Mouse (Mus musculus): ENCODE data around the gene Zg16.

Gene Zg16

DNA sequence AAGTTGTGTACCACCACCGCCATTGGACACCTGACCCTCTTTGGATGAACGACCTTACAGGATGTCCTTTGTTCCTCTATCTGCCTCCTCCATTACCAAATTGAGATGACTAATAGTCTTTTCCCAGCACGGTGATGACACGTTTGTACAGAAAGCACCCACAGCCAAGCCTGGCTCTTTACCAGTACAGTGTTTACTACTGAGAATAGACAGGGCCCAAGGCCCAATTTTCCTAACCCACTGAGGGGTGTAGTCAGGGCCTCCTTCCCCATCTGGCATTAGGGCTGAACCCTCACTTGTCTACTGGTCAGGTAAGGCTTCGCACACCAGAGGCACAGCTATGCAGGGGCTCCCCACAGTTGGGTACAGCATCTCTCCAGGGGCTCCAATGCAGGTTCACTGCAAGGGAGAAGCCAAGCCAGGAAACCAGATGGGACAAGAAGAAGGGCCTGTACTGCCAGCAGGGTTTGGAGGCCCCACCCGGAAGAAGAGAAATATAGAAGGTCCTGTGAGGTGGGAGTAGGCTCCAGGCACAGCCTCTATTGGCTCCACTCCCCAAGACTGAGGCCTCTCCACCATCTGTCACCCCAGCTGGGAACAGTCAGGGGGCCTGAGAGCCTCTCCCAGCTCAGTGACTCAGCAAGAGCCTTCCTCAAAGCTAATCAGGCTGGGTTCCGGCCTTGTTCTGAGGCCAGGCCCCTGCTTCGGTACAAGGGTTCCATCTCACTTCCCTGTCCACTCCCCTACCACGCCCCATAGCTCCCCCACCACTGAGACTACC is 78.7 kb downstream of the Zg16 start:
- peak; percentile 90 to 93 for DNase-seq (ENCODE audit: low spot score in 2 of 2)

DNA sequence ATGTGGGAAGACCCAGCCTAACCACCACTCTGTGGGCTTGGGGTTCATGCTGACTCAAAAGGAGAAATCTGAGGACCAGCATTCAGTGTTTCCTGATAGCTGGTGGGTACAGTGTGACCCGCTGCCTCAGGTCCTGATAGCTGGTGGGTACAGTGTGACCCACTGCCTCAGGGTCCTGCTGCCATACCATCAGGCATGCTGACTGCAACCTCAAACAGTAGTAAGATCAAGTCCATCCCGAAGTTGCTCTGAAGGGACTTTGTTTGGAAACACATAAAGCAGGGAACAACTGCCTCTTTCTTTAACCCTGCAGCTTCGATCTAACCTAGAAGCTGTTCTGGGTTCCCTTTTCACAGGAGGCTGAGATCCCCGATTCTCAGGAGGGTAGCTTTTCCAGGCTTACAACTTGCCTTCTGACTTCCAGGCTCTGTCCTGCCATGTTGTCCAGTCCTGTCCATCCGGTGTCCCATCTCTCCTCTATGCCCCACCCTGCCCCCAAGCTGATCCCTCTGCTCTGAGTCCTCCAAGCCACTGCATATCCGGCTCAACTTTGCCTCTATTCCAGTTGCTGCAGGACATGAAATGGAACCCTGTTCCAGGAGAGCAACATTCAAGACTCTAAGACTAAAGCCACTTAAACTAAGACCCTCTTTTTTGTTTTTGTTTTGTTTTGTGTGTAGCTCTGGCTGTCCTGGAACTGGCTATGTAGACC is 79.7 kb downstream of the Zg16 start:
- no peak for DNase-seq (ENCODE audit: low spot score in 2 of 2)

DNA sequence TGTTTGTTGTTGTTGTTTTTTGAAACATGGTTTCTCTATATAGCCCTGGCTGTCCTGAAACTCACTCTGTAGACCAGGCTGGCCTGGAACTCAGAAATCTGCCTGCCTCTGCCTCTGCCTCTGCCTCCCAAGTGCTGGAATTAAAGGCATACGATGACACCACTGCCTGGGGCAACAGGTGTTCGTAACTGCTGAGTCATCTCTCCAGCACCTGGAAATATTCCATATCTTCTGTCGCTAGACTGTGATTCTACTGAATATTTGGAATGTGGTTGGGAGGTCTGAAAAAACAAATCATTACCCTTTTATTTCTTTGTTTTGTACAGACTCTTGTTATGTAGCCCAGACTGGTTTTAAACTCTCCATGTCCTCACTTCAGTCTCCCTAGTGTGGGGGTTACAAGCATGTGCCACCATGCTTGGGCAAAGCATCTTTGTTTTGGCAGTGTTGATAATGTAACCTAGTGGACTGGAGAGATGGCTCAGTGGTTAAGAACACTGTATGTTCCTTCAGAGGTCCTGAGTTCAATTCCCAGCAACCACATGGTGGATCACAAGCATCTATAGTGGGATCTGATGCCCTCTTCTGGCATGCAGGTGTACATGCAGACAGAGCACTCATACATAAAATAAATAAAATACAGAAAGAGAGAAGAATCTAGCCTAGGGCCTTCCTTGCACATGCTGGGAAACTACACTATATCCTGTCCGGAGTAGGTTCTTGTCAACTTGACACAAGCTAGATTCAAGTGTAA is 82.8 kb downstream of the Zg16 start:
- DNase-seq (ENCODE audit: low spot score in 2 of 2) = no peak

DNA sequence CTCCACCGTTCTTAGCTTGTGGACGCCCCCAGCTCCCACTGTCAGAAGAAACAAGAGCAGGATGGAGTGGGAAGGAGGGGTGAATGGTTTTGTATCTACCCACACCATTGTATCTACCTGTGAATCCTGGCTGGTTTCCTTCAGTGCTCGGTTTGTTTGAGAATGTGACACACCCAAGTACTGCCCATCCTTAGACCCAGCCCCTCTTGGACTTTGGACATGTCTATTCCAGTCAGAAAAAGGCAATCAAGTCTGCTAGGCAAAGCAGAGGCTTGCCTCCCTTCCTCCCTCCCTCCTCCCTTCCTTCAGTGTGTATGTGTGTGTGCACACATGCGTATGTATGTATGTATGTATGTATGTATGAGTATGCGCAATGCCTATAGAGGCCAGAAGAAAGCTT is 83.5 kb downstream of the Zg16 start:
- no peak for DNase-seq (ENCODE audit: low spot score in 2 of 2)

Data from heart, adult 9 months (tissue).